Mouse (Mus musculus) CH12.LX (cell line): ENCODE results near the gene Myog. TPM values are rescaled to one million over a fixed set of nuclear protein-coding genes. Genes with fewer than 3 reads are reported as not detected.

Experiments used
- DNase-seq: peaks from one replicate; pipeline ENCODE4 v3.0.0-alpha.2; 2013; ENCODE audit errors: extremely low read depth
- H3K27ac ChIP-seq: 2 replicates; pipeline ENCODE4 v1.5.1; 2012; ENCODE audit warnings: low read depth, mild to moderate bottlenecking, control low read depth, moderate library complexity; ENCODE audit not compliant: insufficient read depth
- H3K27me3 ChIP-seq: replicated peaks from 2 replicates; pipeline ENCODE3; 2012; ENCODE audit warnings: inconsistent platforms
- H3K36me3 ChIP-seq, 2 experiments: replicated peaks in 1 of 2; 2 replicates each; pipeline versions ENCODE3 to v1.6.1; 2012; ENCODE audit warnings: inconsistent platforms in 1 of 2, low read length in 1 of 2, mild to moderate bottlenecking in 1 of 2, mixed read lengths in 1 of 2, moderate library complexity in 1 of 2; ENCODE audit not compliant: control insufficient read depth in 1 of 2, insufficient read depth in 1 of 2
- H3K4me1 ChIP-seq, 2 experiments: 2 replicates each; pipeline ENCODE4 v1.6.1; 2012; ENCODE audit warnings: inconsistent platforms in 1 of 2, moderate library complexity in 1 of 2; ENCODE audit not compliant: insufficient read depth in 2 of 2, control insufficient read depth in 1 of 2
- H3K4me2 ChIP-seq: 2 replicates; pipeline ENCODE4 v1.6.1; 2012; ENCODE audit warnings: low read depth, mild to moderate bottlenecking, control low read depth; ENCODE audit not compliant: poor library complexity, insufficient read depth, severe bottlenecking
- H3K4me3 ChIP-seq, 3 experiments: fragments of 150-350 bp in 1 of 3; sonication (generic) in 1 of 3; replicated peaks in 1 of 3; 2 replicates each; pipeline versions ENCODE3 to v1.5.1; 2011 to 2012; ENCODE audit warnings: low read depth in 2 of 3, low read length in 2 of 3, mild to moderate bottlenecking in 2 of 3, moderate library complexity in 2 of 3, control low read depth in 1 of 3, improper control_type of control experiment in 1 of 3, inconsistent platforms in 1 of 3, mixed read lengths in 1 of 3; ENCODE audit not compliant: poor library complexity in 1 of 3
- H3K79me2 ChIP-seq: replicated peaks from 2 replicates; pipeline ENCODE4 v1.6.1; 2012; ENCODE audit warnings: mild to moderate bottlenecking, moderate library complexity; ENCODE audit not compliant: control insufficient read depth, poor library complexity, insufficient read depth, severe bottlenecking; ENCODE audit errors: extremely low read depth
- H3K9ac ChIP-seq: 2 replicates; pipeline ENCODE4 v1.6.1; 2012; ENCODE audit warnings: low read depth, mild to moderate bottlenecking, control low read depth, moderate library complexity; ENCODE audit not compliant: insufficient read depth
- H3K9me3 ChIP-seq: replicated peaks from 2 replicates; pipeline ENCODE3; 2012; ENCODE audit warnings: low read length, inconsistent platforms, mixed read lengths
- BHLHE40 ChIP-seq: IDR thresholded peaks from 2 replicates; pipeline ENCODE4 v1.6.1; 2011; ENCODE audit warnings: mild to moderate bottlenecking, low read depth, low read length, improper control_type of control experiment
- CTCF ChIP-seq, 2 experiments: IDR thresholded peaks in 1 of 2; conservative IDR thresholded peaks in 1 of 2; 2 replicates each; pipeline ENCODE4 v1.5.1; 2011 to 2012; ENCODE audit warnings: low read depth in 2 of 2, low read length in 2 of 2, improper control_type of control experiment in 1 of 2, inconsistent platforms in 1 of 2, mild to moderate bottlenecking in 1 of 2, moderate library complexity in 1 of 2
- E2F4 ChIP-seq: IDR thresholded peaks from 2 replicates; pipeline ENCODE4 v1.6.1; 2011; ENCODE audit warnings: low read depth, low read length, improper control_type of control experiment; ENCODE audit not compliant: insufficient replicate concordance
- ETS1 ChIP-seq: conservative IDR thresholded peaks from 2 replicates; pipeline ENCODE4 v1.6.1; 2012; ENCODE audit warnings: low read depth, mild to moderate bottlenecking, inconsistent platforms, low read length, improper control_type of control experiment, moderate library complexity
- HCFC1 ChIP-seq: IDR thresholded peaks from 2 replicates; pipeline ENCODE4 v1.6.1; 2012; ENCODE audit warnings: low read depth, mild to moderate bottlenecking, inconsistent platforms, low read length, improper control_type of control experiment
- JUND ChIP-seq: conservative IDR thresholded peaks from 2 replicates; pipeline ENCODE4 v1.6.1; 2011; ENCODE audit warnings: low read depth, low read length, improper control_type of control experiment
- MAX ChIP-seq: IDR thresholded peaks from 2 replicates; pipeline ENCODE4 v1.6.1; 2011; ENCODE audit warnings: low read length, improper control_type of control experiment
- MAZ ChIP-seq: IDR thresholded peaks from 2 replicates; pipeline ENCODE4 v1.6.1; 2012; ENCODE audit warnings: low read depth, mild to moderate bottlenecking, inconsistent platforms, low read length, improper control_type of control experiment, moderate library complexity
- MXI1 ChIP-seq: IDR thresholded peaks from 2 replicates; pipeline ENCODE4 v1.6.1; 2011; ENCODE audit warnings: mild to moderate bottlenecking, low read depth, low read length, improper control_type of control experiment
- NRF1 ChIP-seq: IDR thresholded peaks from 2 replicates; pipeline ENCODE4 v1.6.1; 2014; ENCODE audit warnings: low read depth, mild to moderate bottlenecking, inconsistent platforms, low read length, improper control_type of control experiment, moderate library complexity
- PAX5 ChIP-seq: IDR thresholded peaks from 2 replicates; pipeline ENCODE4 v1.6.1; 2012; ENCODE audit warnings: low read length, inconsistent platforms, mixed read lengths
- POLR2AphosphoS2 ChIP-seq: IDR thresholded peaks from 2 replicates; pipeline ENCODE4 v1.6.1; 2011; ENCODE audit warnings: low read depth, low read length, improper control_type of control experiment
- RAD21 ChIP-seq: IDR thresholded peaks from 2 replicates; pipeline ENCODE4 v1.6.1; 2011; ENCODE audit warnings: low read depth, mild to moderate bottlenecking, low read length, improper control_type of control experiment, moderate library complexity
- RCOR1 ChIP-seq: conservative IDR thresholded peaks from 2 replicates; pipeline ENCODE4 v1.6.1; 2012; ENCODE audit warnings: low read depth, mild to moderate bottlenecking, inconsistent platforms, low read length, improper control_type of control experiment
- TBP ChIP-seq: conservative IDR thresholded peaks from 2 replicates; pipeline ENCODE4 v1.6.1; 2011; ENCODE audit warnings: low read depth, low read length, improper control_type of control experiment
- TCF12 ChIP-seq: IDR thresholded peaks from 2 replicates; pipeline ENCODE4 v1.6.1; 2014; ENCODE audit warnings: low read depth, mild to moderate bottlenecking, inconsistent platforms, low read length, improper control_type of control experiment
- USF2 ChIP-seq: conservative IDR thresholded peaks from 2 replicates; pipeline ENCODE4 v1.6.1; 2011; ENCODE audit warnings: low read depth, low read length, improper control_type of control experiment
- ZNF384 ChIP-seq: IDR thresholded peaks from 2 replicates; pipeline ENCODE4 v1.6.1; 2012; ENCODE audit warnings: low read depth, low read length, improper control_type of control experiment, inconsistent platforms
- dilution Hi-C: fragments of 300-500 bp; cut with MboI; formaldehyde crosslinking; loops from 2 replicates; pipeline ENCODE4 v1.14.3; 2020; ENCODE audit warnings: low sequenced_read_pairs; ENCODE audit not compliant: extremely low pct_unique_long_range_greater_than_20kb, extremely low pct_ligation_motif_present
- in situ Hi-C: fragments of 300-500 bp; cut with MboI; formaldehyde crosslinking; loops from 3 replicates; pipeline ENCODE4 v1.14.3; 2019; ENCODE audit warnings: low sequenced_read_pairs, low pct_ligation_motif_present, low pct_unique_long_range_greater_than_20kb, mixed read lengths
- polyA plus RNA-seq: library from polyadenylated mRNA; unstranded; fragments of >175 nt; gene quantifications from 2 replicates; pipeline ENCODE4 v1.2.1, GENCODE M21; 2012; ENCODE audit warnings: low read depth; ENCODE audit not compliant: insufficient read length
- total RNA-seq, 2 experiments: library from RNA; depleted of rRNA; stranded (reverse); fragments of 300-350 nt in 1 of 2; fragments of >200 nt in 1 of 2; gene quantifications; 2 replicates each; pipeline ENCODE4 v1.2.3; 2012 to 2014

Gene Myog
- total and polyA plus RNA-seq, 3 experiments = not detected

- Histone ChIP-seq H3K36me3 (no peaks in the 10 kb centered on the region), H3K79me2 (no peaks in the 10 kb centered on the region), H3K27ac (no peak overlapping the region), H3K4me3 (no peak overlapping the region), H3K4me2 (no peak overlapping the region), H3K4me1 (0 out of 4 replicates have a peak, but pooled peaks cover 0 to 3% of the 10 kb centered on the region in 2 experiments), H3K27me3 (no peaks in the 10 kb centered on the region), H3K9ac (no peak overlapping the region), H3K9me3 (peaks cover 15% of the 10 kb centered on the region)
- DNase-seq = no peak
- dilution Hi-C loops = no loop called here
- in situ Hi-C loops = no loop called here
- no peak for TF ChIP-seq ZNF384
- no peak for TF ChIP-seq PAX5
- TF ChIP-seq HCFC1 = no peak
- TF ChIP-seq ETS1 = no peak
- no peak for TF ChIP-seq TBP
- TF ChIP-seq RCOR1 = no peak
- no peak for TF ChIP-seq MAZ
- no peak for TF ChIP-seq RAD21
- no peak for TF ChIP-seq TCF12
- no peak for TF ChIP-seq CTCF (conservative IDR thresholded peaks at IDR 0.05 in 1 of 2, IDR thresholded peaks at IDR 0.05 in 1 of 2; ENCODE audit: low read depth in 2 of 2, low read length in 2 of 2)
- no peak for TF ChIP-seq E2F4
- no peak for TF ChIP-seq MXI1
Observed at GRCm38 (mm10) chr1:134264341-134264740, 25.4 kb upstream of the Myog start.

GRCm38 (mm10) chr1:134265797-134266196 lies 24.0 kb upstream of the Myog start:
- 0 out of 4 replicates have a peak, but pooled peaks cover 0 to 3% of the 10 kb centered on the region in 2 experiments for H3K4me1 ChIP-seq
- H3K4me2 ChIP-seq = no peak overlapping the region
- DNase-seq = no peak
- TF ChIP-seq NRF1 = no peak
- no peak for TF ChIP-seq RCOR1
- no peak for TF ChIP-seq ZNF384
- TF ChIP-seq USF2 = no peak
- no peak for TF ChIP-seq MAX
- TF ChIP-seq MAZ = no peak
- no peak for TF ChIP-seq RAD21
- TF ChIP-seq BHLHE40 = no peak
- no peak for TF ChIP-seq POLR2AphosphoS2
- no peak for TF ChIP-seq JUND
- dilution Hi-C loops = no loop called here
- in situ Hi-C loops = no loop called here
- no peak overlapping the region for H3K9ac ChIP-seq
- H3K9me3 ChIP-seq = peaks cover 5% of the 10 kb centered on the region
- no peaks in the 10 kb centered on the region for H3K27me3 ChIP-seq
- no peaks in the 10 kb centered on the region for H3K79me2 ChIP-seq
- H3K36me3 ChIP-seq = no peaks in the 10 kb centered on the region
- no peak overlapping the region for H3K4me3 ChIP-seq
- H3K27ac ChIP-seq = no peak overlapping the region
